Mouse (Mus musculus) testis, adult 2 months (tissue): ENCODE measurements around the gene Parp9. TPM values are rescaled to one million over a fixed set of nuclear protein-coding genes. Genes with fewer than 3 reads are reported as not detected.
"Not testable (repeated sequence)": the region's sequence is repeated elsewhere in the genome, so short reads cannot be mapped to it uniquely, and the experiment has no call there.

Experiments used
- H3K27ac ChIP-seq: fragments of 200-500 bp; 2 replicates; pipeline ENCODE4 v1.5.1; 2012; ENCODE audit warnings: low read depth, low read length; ENCODE audit not compliant: control insufficient read depth, insufficient read depth
- H3K27me3 ChIP-seq: fragments of 200-500 bp; 2 replicates; pipeline ENCODE4 v1.6.1; 2012; ENCODE audit warnings: mild to moderate bottlenecking, low read length, moderate library complexity; ENCODE audit not compliant: control insufficient read depth, insufficient read depth
- H3K36me3 ChIP-seq: fragments of 200-500 bp; 2 replicates; pipeline ENCODE4 v1.6.1; 2012; ENCODE audit warnings: mild to moderate bottlenecking, low read length; ENCODE audit not compliant: control insufficient read depth, insufficient read depth
- H3K4me1 ChIP-seq: fragments of 200-500 bp; 2 replicates; pipeline ENCODE4 v1.6.1; 2012; ENCODE audit warnings: low read length; ENCODE audit not compliant: control insufficient read depth, insufficient read depth
- H3K4me3 ChIP-seq: fragments of 200-500 bp; 2 replicates; pipeline ENCODE4 v1.5.1; 2012; ENCODE audit warnings: low read depth, mild to moderate bottlenecking, low read length, moderate library complexity, mixed read lengths; ENCODE audit not compliant: control insufficient read depth
- CTCF ChIP-seq: fragments of 200-500 bp; IDR thresholded peaks from 2 replicates; pipeline ENCODE4 v1.5.1; 2012; ENCODE audit warnings: low read depth, mild to moderate bottlenecking, inconsistent platforms, low read length, moderate library complexity; ENCODE audit not compliant: control insufficient read depth, insufficient read depth, insufficient replicate concordance
- POLR2A ChIP-seq: fragments of 200-500 bp; IDR thresholded peaks from 2 replicates; pipeline ENCODE4 v1.6.1; 2012; ENCODE audit warnings: low read depth, mild to moderate bottlenecking, inconsistent platforms, low read length, moderate library complexity; ENCODE audit not compliant: control insufficient read depth
- polyA plus RNA-seq: library from polyadenylated mRNA; depleted of rRNA; stranded (reverse); fragments of >200 nt; gene quantifications from 2 replicates; pipeline ENCODE4 v1.2.3, GENCODE M21; 2012

The Parp9 gene
- polyA plus RNA-seq, 1 experiment: 0.38 TPM

GRCm38 (mm10) chr16:35982506-35982901, 44.2 kb downstream of the Parp9 start:
- peak overlapping the region; percentile 73 for H3K27ac ChIP-seq
- H3K4me1 ChIP-seq: peaks cover 5% of the 10 kb centered on the region

GRCm38 (mm10) chr16:35982902-35983516, 44.7 kb downstream of the Parp9 start:
- peaks cover 5% of the 10 kb centered on the region for H3K4me1 ChIP-seq
- TF ChIP-seq CTCF (no peak), POLR2A (peak; percentile 97)
- peak overlapping the region; percentile 82 for H3K27ac ChIP-seq
- no peaks in the 10 kb centered on the region for H3K36me3 ChIP-seq
- peak overlapping the region; percentile 91 for H3K4me3 ChIP-seq
- no peaks in the 10 kb centered on the region for H3K27me3 ChIP-seq

More at GRCm38 (mm10) chr16:35982506-35982901, 44.2 kb downstream of the Parp9 start:
- TF ChIP-seq CTCF (no peak), POLR2A (no peak)
- H3K36me3 ChIP-seq: no peaks in the 10 kb centered on the region
- H3K27me3 ChIP-seq: no peaks in the 10 kb centered on the region
- H3K4me3 ChIP-seq: peak overlapping the region; percentile 91

GRCm38 (mm10) chr16:35983517-35984101, 45.3 kb downstream of the Parp9 start:
- H3K4me1 ChIP-seq: peaks cover 5% of the 10 kb centered on the region
- TF ChIP-seq POLR2A: no peak
- TF ChIP-seq CTCF: no peak
- peak overlapping the region; percentile 91 for H3K4me3 ChIP-seq
- H3K36me3 ChIP-seq: no peaks in the 10 kb centered on the region
- H3K27me3 ChIP-seq: no peaks in the 10 kb centered on the region
- H3K27ac ChIP-seq: peak overlapping the region; percentile 82

- Histone ChIP-seq H3K36me3 (no peaks in the 10 kb centered on the region), H3K27ac (no peak overlapping the region), H3K4me1 (peaks cover 5% of the 10 kb centered on the region), H3K27me3 (no peaks in the 10 kb centered on the region), H3K4me3 (peak overlapping the region; percentile 91)
- no peak for TF ChIP-seq POLR2A
These were observed 46.2 kb downstream of the Parp9 start for GRCm38 (mm10) chr16:35984471-35984870.

GRCm38 (mm10) chr16:35987930-35988329, 49.7 kb downstream of the Parp9 start:
- Histone ChIP-seq H3K27me3 (no peaks in the 10 kb centered on the region), H3K4me1 (peaks cover 5% of the 10 kb centered on the region), H3K36me3 (no peaks in the 10 kb centered on the region), H3K4me3 (no peak overlapping the region), H3K27ac (no peak overlapping the region)
- TF ChIP-seq CTCF (no peak), POLR2A (no peak)

GRCm38 (mm10) chr16:35992391-35992790, 54.1 kb downstream of the Parp9 start:
- no peaks in the 10 kb centered on the region for H3K4me1 ChIP-seq
- TF ChIP-seq POLR2A (no peak), CTCF (no peak)
- H3K36me3 ChIP-seq: no peaks in the 10 kb centered on the region
- no peak overlapping the region for H3K4me3 ChIP-seq
- H3K27me3 ChIP-seq: no peaks in the 10 kb centered on the region
- no peak overlapping the region for H3K27ac ChIP-seq

- no peak overlapping the region for H3K27ac ChIP-seq
- H3K27me3 ChIP-seq: no peaks in the 10 kb centered on the region
- no peak for TF ChIP-seq POLR2A
- TF ChIP-seq CTCF: no peak
- no peak overlapping the region for H3K4me3 ChIP-seq
- no peaks in the 10 kb centered on the region for H3K36me3 ChIP-seq
- H3K4me1 ChIP-seq: no peaks in the 10 kb centered on the region
These were observed 55.0 kb downstream of the Parp9 start for GRCm38 (mm10) chr16:35993316-35993715.

GRCm38 (mm10) chr16:35998852-35999251, 60.6 kb downstream of the Parp9 start:
- not testable (repeated sequence) for H3K4me3 ChIP-seq, H3K27ac ChIP-seq, H3K4me1 ChIP-seq, H3K36me3 ChIP-seq, H3K27me3 ChIP-seq
